Mouse (Mus musculus) ES-Bruce4 (cell line): ENCODE results near the gene Crhr2.

Experiments
- CTCF ChIP-seq: IDR thresholded peaks from one replicate; pipeline ENCODE4 v1.8.1; 2011; ENCODE audit warnings: low read depth, low read length
- EP300 ChIP-seq: IDR thresholded peaks from 2 replicates; pipeline ENCODE4 v1.6.1; 2011; ENCODE audit warnings: low read depth, low read length; ENCODE audit not compliant: insufficient read depth
- POLR2A ChIP-seq: IDR thresholded peaks from one replicate; pipeline ENCODE4 v1.8.1; 2011; ENCODE audit warnings: low read length; ENCODE audit not compliant: insufficient read depth

DNA sequence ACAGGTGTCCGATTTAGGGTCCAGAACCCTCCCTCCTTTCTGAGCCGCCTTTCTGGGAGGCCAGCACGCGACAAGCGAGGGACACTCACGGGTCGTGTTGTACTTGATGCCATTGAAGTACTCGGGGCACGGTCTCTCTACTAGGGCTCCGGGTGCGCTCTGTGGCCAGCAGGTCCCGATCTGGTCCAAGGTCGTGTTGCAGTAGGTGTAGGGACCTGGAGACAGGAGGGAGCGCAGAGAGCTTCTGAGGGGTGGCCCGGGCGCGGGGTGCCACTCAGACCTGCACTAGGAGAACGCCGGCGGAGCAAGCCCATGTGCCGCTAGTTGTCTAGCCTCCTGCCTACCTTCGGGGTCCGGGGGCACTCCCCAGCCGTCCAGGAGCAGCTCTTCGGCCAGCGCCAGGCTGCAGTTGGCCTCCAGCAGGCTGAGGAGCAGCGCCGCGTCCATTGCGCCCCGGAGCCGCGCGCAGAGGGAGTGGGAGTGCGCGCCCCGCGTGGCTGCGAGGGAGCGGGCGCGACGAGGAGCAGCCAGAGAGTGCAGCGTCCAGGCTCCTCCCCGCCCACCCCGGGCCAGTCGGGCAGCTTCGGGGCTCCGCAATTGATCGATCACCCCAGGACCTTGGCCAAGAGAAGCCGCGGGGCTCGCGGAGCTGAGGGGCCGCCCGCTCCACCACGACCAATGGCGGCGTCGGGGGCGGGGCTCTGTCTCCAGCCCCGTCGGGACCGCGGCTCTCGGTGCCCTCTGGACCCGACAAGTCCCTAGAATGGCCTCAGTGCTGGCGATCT lies 15.3 kb downstream of the Crhr2 start:
- TF ChIP-seq EP300 (no peak), CTCF (no peak), POLR2A (no peak)
